Mouse (Mus musculus): ENCODE measurements around the gene Rab28. TPM values are rescaled to one million over a fixed set of nuclear protein-coding genes. Genes with fewer than 3 reads are reported as not detected.

Gene Rab28
- 77.3 and 81.1 TPM in 2 replicates for polyA plus RNA-seq (2016; fragmentation: Nextera tagmentation; extraction: Ambion mirVana)

GRCm38 (mm10) chr5:41708051-41708630 is at the start of gene Rab28:
Gene Rab28 (minus strand): TSS chr5:41708157.
- peak; percentile 96 for DNase-seq (ENCODE audit: extremely low spot score, low spot score)
- WGBS = under 1% methylated on average over 32 of the region's 34 CpGs
- Histone ChIP-seq H3K4me1 (peaks cover 33% of the 10 kb centered on the region), H3K27me3 (ENCODE audit: poor library complexity, severe bottlenecking) (no peaks in the 10 kb centered on the region), H3K9me3 (no peaks in the 10 kb centered on the region), H3K4me3 (peak within 1 kb of the TSS; percentile 75), H3K36me3 (replicated peaks) (no peaks in the 10 kb centered on the region), H3K27ac (peak within 1 kb of the TSS; percentile 94)

- H3K4me1 ChIP-seq = peaks cover 24% of the 10 kb centered on the region
- H3K27me3 ChIP-seq (ENCODE audit: poor library complexity, severe bottlenecking) = peaks cover 100% of the 10 kb centered on the region
- 3% methylated on average over 5 of the region's 5 CpGs for WGBS
- no peak overlapping the region for H3K27ac ChIP-seq
- no peaks in the 10 kb centered on the region for H3K9me3 ChIP-seq
- no peaks in the 10 kb centered on the region for H3K36me3 ChIP-seq (replicated peaks)
- DNase-seq (ENCODE audit: extremely low spot score, low spot score) = peak; percentile 15
- H3K4me3 ChIP-seq = no peak overlapping the region
Measured at GRCm38 (mm10) chr5:41757338-41757737, 49.4 kb upstream of the Rab28 start.

- WGBS = 4% methylated on average over 4 of the region's 4 CpGs
Measured at GRCm38 (mm10) chr5:41756396-41756795, 48.4 kb upstream of the Rab28 start.

GRCm38 (mm10) chr5:41755373-41755960 is 47.5 kb upstream of the Rab28 start:
- no peaks in the 10 kb centered on the region for H3K36me3 ChIP-seq (replicated peaks)
- peaks cover 100% of the 10 kb centered on the region for H3K27me3 ChIP-seq (ENCODE audit: poor library complexity, severe bottlenecking)
- H3K4me1 ChIP-seq = peaks cover 14% of the 10 kb centered on the region
- no peak overlapping the region for H3K4me3 ChIP-seq
- peak; percentile 39 for DNase-seq (ENCODE audit: extremely low spot score, low spot score)
- H3K9me3 ChIP-seq = no peaks in the 10 kb centered on the region
- H3K27ac ChIP-seq = no peak overlapping the region
- WGBS = under 1% methylated on average over 23 of the region's 23 CpGs

More at GRCm38 (mm10) chr5:41756396-41756795, 48.4 kb upstream of the Rab28 start:
- Histone ChIP-seq H3K27me3 (ENCODE audit: poor library complexity, severe bottlenecking) (peaks cover 100% of the 10 kb centered on the region), H3K4me1 (peaks cover 17% of the 10 kb centered on the region), H3K4me3 (no peak overlapping the region), H3K36me3 (replicated peaks) (no peaks in the 10 kb centered on the region), H3K9me3 (no peaks in the 10 kb centered on the region), H3K27ac (no peak overlapping the region)
- no peak for DNase-seq (ENCODE audit: extremely low spot score, low spot score)

GRCm38 (mm10) chr5:41754836-41755235 is 46.9 kb upstream of the Rab28 start:
- peaks cover 100% of the 10 kb centered on the region for H3K27me3 ChIP-seq (ENCODE audit: poor library complexity, severe bottlenecking)
- H3K4me3 ChIP-seq = no peak overlapping the region; the same call in 1 of the 2 replicates
- no peaks in the 10 kb centered on the region for H3K9me3 ChIP-seq
- WGBS = under 1% methylated on average over 16 of the region's 16 CpGs
- H3K27ac ChIP-seq = no peak overlapping the region
- DNase-seq (ENCODE audit: extremely low spot score, low spot score) = peak; percentile 40
- H3K4me1 ChIP-seq = peaks cover 14% of the 10 kb centered on the region
- H3K36me3 ChIP-seq (replicated peaks) = no peaks in the 10 kb centered on the region

- Histone ChIP-seq H3K4me3 (no peak overlapping the region; the same call in 1 of the 2 replicates), H3K27me3 (ENCODE audit: poor library complexity, severe bottlenecking) (peaks cover 100% of the 10 kb centered on the region), H3K9me3 (no peaks in the 10 kb centered on the region), H3K4me1 (peaks cover 14% of the 10 kb centered on the region), H3K36me3 (replicated peaks) (no peaks in the 10 kb centered on the region), H3K27ac (no peak overlapping the region)
- DNase-seq (ENCODE audit: extremely low spot score, low spot score) = peak; percentile 28
- under 1% methylated on average over 17 of the region's 17 CpGs for WGBS
Measured at GRCm38 (mm10) chr5:41754226-41754775, 46.3 kb upstream of the Rab28 start.

GRCm38 (mm10) chr5:41752721-41753120 is 44.8 kb upstream of the Rab28 start:
- peak; percentile 24 for DNase-seq (ENCODE audit: extremely low spot score, low spot score)
- Histone ChIP-seq H3K4me1 (peaks cover 14% of the 10 kb centered on the region), H3K27ac (no peak overlapping the region), H3K4me3 (no peak overlapping the region), H3K36me3 (replicated peaks) (no peaks in the 10 kb centered on the region), H3K9me3 (no peaks in the 10 kb centered on the region), H3K27me3 (ENCODE audit: poor library complexity, severe bottlenecking) (peaks cover 100% of the 10 kb centered on the region)
- WGBS = 26% methylated on average over 4 of the region's 4 CpGs

GRCm38 (mm10) chr5:41744898-41745780 is 37.2 kb upstream of the Rab28 start:
- peaks cover 99% of the 10 kb centered on the region for H3K27me3 ChIP-seq (ENCODE audit: poor library complexity, severe bottlenecking)
- H3K9me3 ChIP-seq = no peaks in the 10 kb centered on the region
- H3K36me3 ChIP-seq (replicated peaks) = no peaks in the 10 kb centered on the region
- DNase-seq (ENCODE audit: extremely low spot score, low spot score) = peak; percentile 17
- peaks cover 14% of the 10 kb centered on the region for H3K4me1 ChIP-seq
- H3K27ac ChIP-seq = no peak overlapping the region
- H3K4me3 ChIP-seq = no peak overlapping the region
- WGBS = 0% methylated on average over 11 of the region's 15 CpGs

- Histone ChIP-seq H3K4me3 (no peak overlapping the region), H3K4me1 (peaks cover 14% of the 10 kb centered on the region), H3K9me3 (no peaks in the 10 kb centered on the region), H3K27ac (no peak overlapping the region), H3K27me3 (ENCODE audit: poor library complexity, severe bottlenecking) (peaks cover 93% of the 10 kb centered on the region), H3K36me3 (replicated peaks) (no peaks in the 10 kb centered on the region)
- 6% methylated on average over 7 of the region's 7 CpGs for WGBS
- DNase-seq (ENCODE audit: extremely low spot score, low spot score) = peak; percentile 14
Measured at GRCm38 (mm10) chr5:41744234-41744633, 36.3 kb upstream of the Rab28 start.

GRCm38 (mm10) chr5:41738817-41739216 is 30.9 kb upstream of the Rab28 start:
- H3K4me1 ChIP-seq = no peaks in the 10 kb centered on the region
- WGBS = 76% methylated on average over 6 of the region's 6 CpGs
- peaks cover 38% of the 10 kb centered on the region for H3K27me3 ChIP-seq (ENCODE audit: poor library complexity, severe bottlenecking)
- no peak overlapping the region for H3K4me3 ChIP-seq
- DNase-seq (ENCODE audit: extremely low spot score, low spot score) = no peak
- no peaks in the 10 kb centered on the region for H3K9me3 ChIP-seq
- no peaks in the 10 kb centered on the region for H3K36me3 ChIP-seq (replicated peaks)
- H3K27ac ChIP-seq = no peak overlapping the region

- WGBS = 55% methylated on average over 5 of the region's 5 CpGs
- H3K4me3 ChIP-seq = no peak overlapping the region
Measured at GRCm38 (mm10) chr5:41737039-41737438, 29.1 kb upstream of the Rab28 start.

GRCm38 (mm10) chr5:41727017-41727416 is 19.1 kb upstream of the Rab28 start:
- peaks cover 5% of the 10 kb centered on the region for H3K4me1 ChIP-seq
- H3K36me3 ChIP-seq (replicated peaks) = no peaks in the 10 kb centered on the region
- no peak for DNase-seq (ENCODE audit: extremely low spot score, low spot score)
- H3K9me3 ChIP-seq = no peaks in the 10 kb centered on the region
- WGBS = 87% methylated on average over 1 of the region's 1 CpGs
- no peaks in the 10 kb centered on the region for H3K27me3 ChIP-seq (ENCODE audit: poor library complexity, severe bottlenecking)
- H3K4me3 ChIP-seq = no peak overlapping the region
- H3K27ac ChIP-seq = no peak overlapping the region

More at GRCm38 (mm10) chr5:41737039-41737438, 29.1 kb upstream of the Rab28 start:
- no peak for DNase-seq (ENCODE audit: extremely low spot score, low spot score)
- H3K9me3 ChIP-seq = no peaks in the 10 kb centered on the region
- H3K27me3 ChIP-seq (ENCODE audit: poor library complexity, severe bottlenecking) = peaks cover 21% of the 10 kb centered on the region
- no peak overlapping the region for H3K27ac ChIP-seq
- no peaks in the 10 kb centered on the region for H3K36me3 ChIP-seq (replicated peaks)
- no peaks in the 10 kb centered on the region for H3K4me1 ChIP-seq

All from forebrain, embryonic 10.5 days (tissue).